Mouse (Mus musculus): ENCODE results near the gene Ubxn11. TPM values are rescaled to one million over a fixed set of nuclear protein-coding genes. Genes with fewer than 3 reads are reported as not detected.
A peak's percentile ranks its signal among the peaks of the same experiment; 100 is the strongest.

Ubxn11 gene
- polyA plus RNA-seq, 1 experiment: 120 TPM

DNA sequence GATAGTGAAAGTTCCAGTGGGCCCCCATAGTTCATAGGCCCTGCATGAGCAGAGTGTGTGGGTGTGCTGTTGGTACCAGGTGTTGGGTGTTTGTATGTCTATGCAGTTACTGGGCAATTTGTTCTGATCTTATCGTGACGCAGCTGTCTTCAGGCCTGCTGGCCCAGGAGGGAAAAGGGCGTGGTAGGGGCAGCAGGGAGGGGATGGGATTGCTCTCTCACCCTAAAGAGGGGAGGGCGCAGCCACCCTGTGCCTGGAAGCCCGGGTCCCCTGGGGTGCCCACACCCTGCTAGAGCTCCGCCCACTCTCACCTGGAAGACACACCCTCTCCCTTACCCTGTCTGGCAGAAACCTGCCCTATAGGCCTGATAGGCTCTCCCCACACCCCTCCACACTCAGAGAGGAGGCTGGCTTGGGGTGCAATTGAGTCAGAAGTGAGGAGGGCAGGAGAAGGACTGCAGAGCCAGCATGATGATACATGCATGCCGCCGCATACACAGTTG is 40.4 kb upstream of the Ubxn11 start:
- TF ChIP-seq CTCF (IDR thresholded peaks at IDR 0.05; ENCODE audit: borderline replicate concordance, control insufficient read depth, extremely low read depth, insufficient read depth, low read length, poor library complexity) (no peak), POLR2A (IDR thresholded peaks at IDR 0.05; ENCODE audit: control insufficient read depth, extremely low read depth, insufficient read depth, low read length, poor library complexity) (no peak)
- 37% methylated on average over 8 of the region's 8 CpGs for WGBS
- peak overlapping the region; percentile 62; the same call in 1 of the 2 replicates for H3K27ac ChIP-seq (ENCODE audit: control insufficient read depth, insufficient read depth, low read length)
- H3K36me3 ChIP-seq (ENCODE audit: control insufficient read depth, insufficient read depth, low read length): no peaks in the 10 kb centered on the region
- peaks cover 41% of the 10 kb centered on the region for H3K4me1 ChIP-seq (replicated peaks; ENCODE audit: control insufficient read depth, insufficient read depth, low read length)
- peak overlapping the region; percentile 10; the same call in 1 of the 2 replicates for H3K4me3 ChIP-seq (ENCODE audit: control insufficient read depth, insufficient read depth, low read length)
- no peaks in the 10 kb centered on the region for H3K27me3 ChIP-seq (ENCODE audit: control insufficient read depth, insufficient read depth, low read length)
- DNase-seq: peak; percentile 42

DNA sequence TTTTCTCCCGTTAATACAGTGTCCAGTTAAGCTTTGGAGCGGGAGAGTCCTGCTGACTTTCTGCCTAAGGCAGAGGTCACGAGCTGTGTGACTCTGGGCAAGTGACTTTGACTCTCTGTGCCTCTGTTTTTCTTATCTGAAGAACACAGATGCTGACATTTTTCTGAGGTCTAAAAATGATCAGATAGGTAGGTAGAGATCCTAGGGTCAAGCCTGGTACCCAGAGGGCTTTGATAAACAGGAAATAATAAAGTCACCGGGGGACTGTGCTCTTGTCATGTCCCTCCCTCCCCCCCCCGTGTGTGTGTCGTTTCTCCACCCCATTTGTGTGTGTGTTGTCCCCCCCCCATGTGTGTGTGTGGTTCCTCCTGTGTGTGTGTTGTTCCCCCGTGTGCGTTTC is 39.8 kb upstream of the Ubxn11 start:
- WGBS: 59% methylated on average over 8 of the region's 8 CpGs
- DNase-seq: no peak
- Histone ChIP-seq H3K27ac (ENCODE audit: control insufficient read depth, insufficient read depth, low read length) (0 out of 2 replicates have a peak overlapping the region, but pooled peaks have one; percentile 14), H3K36me3 (ENCODE audit: control insufficient read depth, insufficient read depth, low read length) (no peaks in the 10 kb centered on the region), H3K4me1 (replicated peaks; ENCODE audit: control insufficient read depth, insufficient read depth, low read length) (peaks cover 37% of the 10 kb centered on the region), H3K4me3 (ENCODE audit: control insufficient read depth, insufficient read depth, low read length) (no peak overlapping the region), H3K27me3 (ENCODE audit: control insufficient read depth, insufficient read depth, low read length) (no peaks in the 10 kb centered on the region)
- TF ChIP-seq CTCF (IDR thresholded peaks at IDR 0.05; ENCODE audit: borderline replicate concordance, control insufficient read depth, extremely low read depth, insufficient read depth, low read length, poor library complexity) (no peak), POLR2A (IDR thresholded peaks at IDR 0.05; ENCODE audit: control insufficient read depth, extremely low read depth, insufficient read depth, low read length, poor library complexity) (no peak)

GRCm38 (mm10) chr4:134065431-134066004 is 36.9 kb upstream of the Ubxn11 start:
- DNase-seq: no peak
- Histone ChIP-seq H3K27me3 (ENCODE audit: control insufficient read depth, insufficient read depth, low read length) (no peaks in the 10 kb centered on the region), H3K27ac (ENCODE audit: control insufficient read depth, insufficient read depth, low read length) (no peak overlapping the region), H3K4me1 (replicated peaks; ENCODE audit: control insufficient read depth, insufficient read depth, low read length) (peaks cover 19% of the 10 kb centered on the region), H3K4me3 (ENCODE audit: control insufficient read depth, insufficient read depth, low read length) (no peak overlapping the region), H3K36me3 (ENCODE audit: control insufficient read depth, insufficient read depth, low read length) (no peaks in the 10 kb centered on the region)
- 86% methylated on average over 23 of the region's 23 CpGs for WGBS
- TF ChIP-seq POLR2A (IDR thresholded peaks at IDR 0.05; ENCODE audit: control insufficient read depth, extremely low read depth, insufficient read depth, low read length, poor library complexity): no peak
- no peak for TF ChIP-seq CTCF (IDR thresholded peaks at IDR 0.05; ENCODE audit: borderline replicate concordance, control insufficient read depth, extremely low read depth, insufficient read depth, low read length, poor library complexity)

DNA sequence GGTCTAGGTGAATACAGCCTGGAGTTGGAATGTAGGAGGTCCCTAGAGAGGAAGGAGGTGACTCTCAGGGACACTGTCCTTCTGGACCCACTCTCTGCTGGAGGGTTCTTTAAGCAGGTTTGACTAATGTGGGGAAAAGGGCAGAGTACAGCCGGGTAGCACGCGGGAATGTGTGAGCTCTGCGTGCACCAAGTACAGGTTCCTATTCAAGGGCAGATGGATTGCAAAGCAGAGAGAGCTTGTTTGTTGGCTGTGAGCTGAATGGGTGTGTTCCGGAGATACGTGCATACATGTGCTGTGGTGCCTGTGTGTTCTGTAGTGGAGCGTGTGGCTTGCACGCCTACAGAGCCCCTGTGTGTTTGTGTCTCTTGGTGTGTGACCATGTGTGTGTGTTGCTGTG is 35.0 kb upstream of the Ubxn11 start:
- Histone ChIP-seq H3K4me3 (ENCODE audit: control insufficient read depth, insufficient read depth, low read length) (no peak overlapping the region), H3K27ac (ENCODE audit: control insufficient read depth, insufficient read depth, low read length) (no peak overlapping the region), H3K36me3 (ENCODE audit: control insufficient read depth, insufficient read depth, low read length) (no peaks in the 10 kb centered on the region), H3K27me3 (ENCODE audit: control insufficient read depth, insufficient read depth, low read length) (no peaks in the 10 kb centered on the region), H3K4me1 (replicated peaks; ENCODE audit: control insufficient read depth, insufficient read depth, low read length) (peaks cover 5% of the 10 kb centered on the region)
- 98% methylated on average over 8 of the region's 8 CpGs for WGBS
- no peak for DNase-seq
- TF ChIP-seq POLR2A (IDR thresholded peaks at IDR 0.05; ENCODE audit: control insufficient read depth, extremely low read depth, insufficient read depth, low read length, poor library complexity): no peak
- TF ChIP-seq CTCF (IDR thresholded peaks at IDR 0.05; ENCODE audit: borderline replicate concordance, control insufficient read depth, extremely low read depth, insufficient read depth, low read length, poor library complexity): no peak

- Histone ChIP-seq H3K27me3 (ENCODE audit: control insufficient read depth, insufficient read depth, low read length) (no peaks in the 10 kb centered on the region), H3K4me1 (replicated peaks; ENCODE audit: control insufficient read depth, insufficient read depth, low read length) (peaks cover 1% of the 10 kb centered on the region; the same call in 1 of the 2 replicates), H3K27ac (ENCODE audit: control insufficient read depth, insufficient read depth, low read length) (no peak overlapping the region), H3K4me3 (ENCODE audit: control insufficient read depth, insufficient read depth, low read length) (no peak overlapping the region), H3K36me3 (ENCODE audit: control insufficient read depth, insufficient read depth, low read length) (no peaks in the 10 kb centered on the region)
- WGBS: 91% methylated on average over 7 of the region's 7 CpGs
- TF ChIP-seq POLR2A (IDR thresholded peaks at IDR 0.05; ENCODE audit: control insufficient read depth, extremely low read depth, insufficient read depth, low read length, poor library complexity): no peak
- no peak for TF ChIP-seq CTCF (IDR thresholded peaks at IDR 0.05; ENCODE audit: borderline replicate concordance, control insufficient read depth, extremely low read depth, insufficient read depth, low read length, poor library complexity)
- no peak for DNase-seq
These were observed 34.4 kb upstream of the Ubxn11 start for GRCm38 (mm10) chr4:134067833-134068544.

DNA sequence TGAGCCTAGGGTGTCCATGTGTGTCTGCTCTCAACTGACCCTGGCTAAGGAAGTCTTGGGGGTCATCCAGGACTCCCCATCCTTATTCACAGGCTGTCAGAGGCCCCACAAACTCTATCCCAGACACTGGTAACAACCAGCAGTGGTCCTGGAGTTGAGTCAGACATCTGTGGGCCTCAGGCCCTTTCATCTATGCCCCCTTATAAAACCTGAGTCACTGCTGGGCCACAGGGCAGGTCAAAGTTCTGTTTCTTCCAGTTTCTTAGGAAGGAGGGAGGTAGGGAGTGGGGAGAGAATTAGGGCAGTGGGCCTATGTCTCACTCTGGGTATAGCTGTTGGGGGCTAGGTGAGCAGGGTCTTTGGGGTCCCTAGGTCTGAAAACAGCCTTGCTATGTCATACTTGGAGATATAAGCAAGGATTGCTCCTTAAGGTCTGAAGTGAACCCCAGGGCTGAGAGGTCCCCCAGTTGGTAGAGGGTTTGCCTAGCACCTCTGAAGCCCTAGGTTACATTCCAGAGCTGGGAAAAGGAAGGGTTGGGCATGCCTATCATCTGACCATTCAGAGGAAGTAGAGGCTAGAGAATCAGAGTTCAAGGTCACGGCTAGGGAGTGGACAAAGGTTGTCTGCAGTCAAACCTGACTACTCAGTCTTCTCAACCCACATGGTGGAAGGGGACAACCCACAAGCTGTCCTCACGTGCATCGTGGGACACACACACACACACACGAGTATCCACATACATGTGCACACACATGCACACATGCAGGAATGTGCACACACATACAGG is 33.4 kb upstream of the Ubxn11 start:
- WGBS: 96% methylated on average over 4 of the region's 4 CpGs

More for the DNA sequence above, 33.4 kb upstream of the Ubxn11 start:
- no peak for DNase-seq
- Histone ChIP-seq H3K27ac (ENCODE audit: control insufficient read depth, insufficient read depth, low read length) (no peak overlapping the region), H3K27me3 (ENCODE audit: control insufficient read depth, insufficient read depth, low read length) (no peaks in the 10 kb centered on the region), H3K4me1 (replicated peaks; ENCODE audit: control insufficient read depth, insufficient read depth, low read length) (no peaks in the 10 kb centered on the region), H3K36me3 (ENCODE audit: control insufficient read depth, insufficient read depth, low read length) (no peaks in the 10 kb centered on the region), H3K4me3 (ENCODE audit: control insufficient read depth, insufficient read depth, low read length) (no peak overlapping the region)
- TF ChIP-seq CTCF (IDR thresholded peaks at IDR 0.05; ENCODE audit: borderline replicate concordance, control insufficient read depth, extremely low read depth, insufficient read depth, low read length, poor library complexity) (no peak), POLR2A (IDR thresholded peaks at IDR 0.05; ENCODE audit: control insufficient read depth, extremely low read depth, insufficient read depth, low read length, poor library complexity) (no peak)

All from thymus, adult 2 months (tissue).